Mouse (Mus musculus) adrenal gland, adult 18-20 months (tissue): ENCODE results near the gene Snrnp35. TPM values are rescaled to one million over a fixed set of nuclear protein-coding genes. Genes with fewer than 3 reads are reported as not detected.

ENCODE experiments used
- DNase-seq, 2 experiments: peaks; one replicate each; pipeline ENCODE4 v3.0.0; 2021 to 2022; ENCODE audit warnings: low spot score in 2 of 2
- total RNA-seq, 2 experiments: library from RNA; stranded (reverse); gene quantifications; 1 replicate in 1 of 2; 2 replicates in 1 of 2; pipeline ENCODE4 v1.2.3; 2021

Gene Snrnp35
- total RNA-seq, 2 experiments from 2014 or later = 20.8 to 21.9 TPM

DNA sequence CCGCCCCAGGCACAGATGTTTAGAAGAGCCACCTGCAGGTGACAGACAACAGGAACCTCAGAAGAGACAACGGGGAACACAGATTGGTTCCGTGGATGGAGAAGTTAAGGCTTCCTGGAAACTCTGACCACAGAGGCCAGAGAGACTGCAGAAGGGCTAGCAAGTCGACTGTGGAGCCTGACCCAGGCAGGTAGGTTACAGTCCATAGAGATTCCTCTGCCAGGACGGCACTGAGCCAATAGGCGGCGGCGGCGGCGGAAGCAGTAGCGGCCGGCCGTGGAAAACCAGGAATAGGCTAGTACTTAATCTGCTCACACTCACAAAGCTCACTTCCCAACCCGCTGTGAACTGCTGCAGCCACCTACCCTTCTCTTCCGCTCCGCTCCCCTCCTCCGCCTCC lies 53.8 kb downstream of the Snrnp35 start:
- DNase-seq = peak; percentile 32 to 50

DNA sequence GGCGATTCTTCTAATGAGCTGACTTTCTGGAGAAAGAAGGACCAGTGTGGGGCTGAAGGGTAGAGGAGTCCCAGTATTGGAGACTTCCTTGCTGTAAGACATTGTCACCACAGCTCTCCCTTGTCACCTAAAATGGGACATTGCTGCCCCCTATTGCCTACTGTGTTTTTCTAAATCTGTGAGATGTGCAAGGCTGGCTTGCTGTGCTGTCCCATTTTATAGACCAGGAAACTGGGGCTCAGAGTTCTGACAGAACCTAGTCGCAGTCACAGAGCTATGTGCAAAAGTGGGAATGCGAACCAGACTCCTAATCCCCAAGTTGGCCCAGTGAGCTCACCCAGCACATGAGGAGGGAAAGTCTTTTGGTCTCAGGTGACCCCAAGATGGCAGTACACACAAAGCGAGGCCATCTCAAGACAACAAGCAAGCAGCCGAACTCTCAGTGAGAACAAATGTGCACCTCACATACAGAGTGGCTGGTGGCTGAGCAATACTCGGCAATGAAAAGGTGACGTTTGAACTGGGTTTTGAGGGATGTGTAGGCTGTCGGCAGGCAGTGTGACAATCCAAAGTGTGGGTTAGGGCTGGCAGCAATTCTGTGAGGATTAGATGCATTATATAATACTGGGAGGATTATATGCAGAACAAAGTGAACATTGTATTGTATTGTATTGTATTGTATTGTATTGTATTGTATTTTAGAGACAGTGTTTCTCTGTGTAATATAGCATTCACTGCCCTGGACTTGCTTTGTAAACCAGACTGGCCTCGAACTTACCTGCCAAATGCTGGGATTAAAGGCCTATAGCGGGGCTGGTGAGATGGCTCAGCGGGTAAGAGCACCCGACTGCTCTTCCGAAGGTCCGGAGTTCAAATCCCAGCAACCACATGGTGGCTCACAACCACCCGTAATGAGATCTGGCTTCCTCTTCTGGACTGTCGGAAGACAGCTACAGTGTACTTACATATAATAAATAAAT lies 56.2 kb downstream of the Snrnp35 start:
- peak in 1 of 2 experiments; percentile 48 for DNase-seq

DNA sequence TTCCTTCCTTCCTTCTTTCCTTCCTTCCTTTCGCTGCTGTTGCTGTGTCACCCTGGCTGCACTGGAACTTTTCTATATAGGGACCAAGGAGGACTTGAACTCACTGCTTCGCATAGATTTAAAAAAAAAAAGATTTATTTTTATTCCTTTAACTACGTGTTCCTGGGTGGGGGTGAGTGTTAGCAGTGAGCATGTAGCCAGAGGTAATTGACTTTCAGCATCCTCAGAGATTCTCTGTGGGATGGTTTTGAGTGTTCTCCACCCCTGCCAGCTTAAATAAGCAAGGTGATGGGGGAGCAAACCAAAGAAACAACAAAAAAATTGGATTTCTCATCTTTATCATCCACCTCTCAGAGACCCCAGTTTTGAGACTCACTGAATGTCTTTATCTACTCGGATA lies 57.0 kb downstream of the Snrnp35 start:
- no peak for DNase-seq

DNA sequence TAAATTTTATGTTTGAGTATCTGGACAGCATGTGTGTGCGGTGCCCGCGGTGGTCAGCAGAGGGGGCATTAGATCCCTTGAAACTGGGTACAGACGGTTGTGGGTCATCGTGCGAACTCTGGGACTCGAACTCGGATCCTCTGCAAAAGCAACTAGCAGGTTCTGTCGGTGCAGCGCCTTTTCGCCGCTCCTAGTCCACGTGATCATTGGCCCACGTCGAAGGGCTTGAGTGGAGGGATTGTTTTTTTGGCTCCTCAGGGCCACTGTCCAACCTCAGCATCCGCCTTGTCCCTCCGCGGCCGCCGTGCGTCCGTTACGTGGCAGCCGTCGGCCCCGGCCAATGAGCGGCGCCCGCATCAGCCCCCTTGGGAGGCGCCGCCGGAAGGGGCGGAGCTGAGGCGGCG lies 57.5 kb downstream of the Snrnp35 start, which contains the start of gene Tmed2:
Gene Tmed2 (plus strand): TSS at position 313 of the 404 bp plus-strand sequence.
- DNase-seq = peak; percentile 91 to 95

Other genes starting within 250 kb of the Snrnp35 start
- gene Pitpnm2, start 233.4 kb upstream of the Snrnp35 start, total RNA-seq = 10 to 100 TPM; 36.4 to 61.1 TPM
- gene Mphosph9, start 155.2 kb upstream of the Snrnp35 start, total RNA-seq = 1 to 10 TPM; 5.7 to 7.6 TPM
- 10 to 100 TPM; 12.9 to 13.4 TPM for gene 2810006K23Rik, start 155.0 kb upstream of the Snrnp35 start, total RNA-seq
- gene Cdk2ap1, start 120.1 kb upstream of the Snrnp35 start, total RNA-seq = 100 to 1,000 TPM; 153 to 174 TPM
- 10 to 100 TPM; 93.2 to 93.4 TPM for gene Sbno1, start 57.1 kb upstream of the Snrnp35 start, total RNA-seq
- gene Kmt5a, start 43.2 kb upstream of the Snrnp35 start, total RNA-seq = 100 to 1,000 TPM; 141 to 218 TPM
- 10 to 100 TPM; 22.3 TPM for gene Rilpl2, start 4.8 kb upstream of the Snrnp35 start, total RNA-seq
- gene Rilpl1, start 48.3 kb downstream of the Snrnp35 start, total RNA-seq = 10 to 100 TPM; 13.1 to 17.6 TPM
- 100 to 1,000 TPM; 214 to 218 TPM for gene Tmed2, start 57.6 kb downstream of the Snrnp35 start, total RNA-seq
- 10 to 100 TPM; 13.2 to 15.3 TPM for gene Ddx55, start 69.7 kb downstream of the Snrnp35 start, total RNA-seq
- 10 to 100 TPM; 40.0 to 45.5 TPM for gene Eif2b1, start 96.0 kb downstream of the Snrnp35 start, total RNA-seq
- gene Gtf2h3, start 96.0 kb downstream of the Snrnp35 start, total RNA-seq = 10 to 100 TPM; 32.2 to 36.2 TPM
- 10 to 100 TPM; 77.5 to 90.9 TPM for gene Atp6v0a2, start 145.4 kb downstream of the Snrnp35 start, total RNA-seq
- 1 to 10 TPM; 1.7 to 1.8 TPM for gene Dnah10, start 242.0 kb downstream of the Snrnp35 start, total RNA-seq